Mouse (Mus musculus) kidney, adult 2 months (tissue): ENCODE results near the gene Tnp2.

Experiments
- CTCF ChIP-seq: fragments of 200-500 bp; conservative IDR thresholded peaks from 2 replicates; pipeline ENCODE4 v1.5.1; 2011; ENCODE audit warnings: low read depth, mild to moderate bottlenecking, control low read depth, low read length, moderate library complexity, mixed read lengths; ENCODE audit not compliant: insufficient read depth, insufficient read length
- POLR2A ChIP-seq: fragments of 200-500 bp; IDR thresholded peaks from one replicate; pipeline ENCODE4 v1.6.1; 2011; ENCODE audit warnings: low read depth, low read length, control low read depth

DNA sequence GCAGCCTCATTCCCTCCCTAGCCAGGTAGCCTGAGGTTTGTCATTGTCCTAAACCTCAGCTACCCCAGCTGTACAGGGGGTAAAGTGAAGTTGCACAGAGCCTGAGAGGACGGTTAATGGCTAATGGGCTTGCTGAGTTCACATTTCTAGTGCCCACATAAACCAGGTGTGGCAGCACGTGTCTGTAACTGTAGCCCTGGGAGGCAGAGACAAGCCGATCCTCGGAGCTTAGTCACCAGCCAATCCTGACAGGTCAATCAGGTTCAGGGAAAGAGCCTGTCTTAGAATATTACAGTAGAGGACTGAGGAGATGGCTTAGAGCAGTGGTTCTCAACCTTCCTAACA, 40.0 kb upstream of the Tnp2 start:
- TF ChIP-seq POLR2A (no peak), CTCF (no peak)
